Mouse (Mus musculus) heart, postnatal 25 days (tissue): ENCODE results near the gene Paqr4. TPM values are rescaled to one million over a fixed set of nuclear protein-coding genes. Genes with fewer than 3 reads are reported as not detected.

Source experiments
- total RNA-seq, 2 experiments: library from RNA; stranded (reverse); gene quantifications; 2 replicates each; pipeline ENCODE4 v1.2.3; 2021

Gene Paqr4
- total RNA-seq, 2 experiments from 2014 or later: 26.1 to 29.5 TPM

Other genes with a start within 250 kb of the Paqr4 start
- gene Zfp213, start 176.6 kb downstream of the Paqr4 start, total RNA-seq: 1 to 10 TPM; 4.7 to 6.2 TPM
- 1 to 10 TPM; 3.4 to 4.8 TPM for gene Zfp13, start 141.4 kb downstream of the Paqr4 start, total RNA-seq
- gene Zscan10, start 140.0 kb downstream of the Paqr4 start, total RNA-seq: not detected
- under 1 TPM; 0.06 to 0.08 TPM for gene Mmp25, start 95.6 kb downstream of the Paqr4 start, total RNA-seq
- not detected for gene Bicdl2, start 80.4 kb downstream of the Paqr4 start, total RNA-seq
- gene Hcfc1r1, start 67.3 kb downstream of the Paqr4 start, total RNA-seq: 100 to 1,000 TPM; 193 to 207 TPM
- gene Thoc6, start 67.0 kb downstream of the Paqr4 start, total RNA-seq: 10 to 100 TPM; 12.2 to 12.3 TPM
- gene Tnfrsf12a, start 63.4 kb downstream of the Paqr4 start, total RNA-seq: 100 to 1,000 TPM in 1 of 2 experiments, 10 to 100 TPM in 1; 79.9 to 111 TPM
- not detected for gene Cldn6, start 61.6 kb downstream of the Paqr4 start, total RNA-seq
- gene Cldn9, start 56.8 kb downstream of the Paqr4 start, total RNA-seq: not detected
- not detected for gene 1520401A03Rik, start 18.1 kb downstream of the Paqr4 start, total RNA-seq
- gene Pkmyt1, start 14.5 kb downstream of the Paqr4 start, total RNA-seq: 1 to 10 TPM; 1.4 to 1.5 TPM
- gene Kremen2, start 5.0 kb upstream of the Paqr4 start, total RNA-seq: not detected
- gene Flywch1, start 30.7 kb upstream of the Paqr4 start, total RNA-seq: 10 to 100 TPM; 29.7 to 33.2 TPM
- 1 to 10 TPM in 1 of 2 experiments, under 1 TPM in 1; 0.88 to 1.6 TPM for gene Flywch2, start 45.2 kb upstream of the Paqr4 start, total RNA-seq
- 100 to 1,000 TPM; 157 to 162 TPM for gene Srrm2, start 49.7 kb upstream of the Paqr4 start, total RNA-seq
- gene Elob, start 88.3 kb upstream of the Paqr4 start, total RNA-seq: 100 to 1,000 TPM; 353 to 372 TPM
- gene Prss33, start 95.2 kb upstream of the Paqr4 start, total RNA-seq: not detected
- not detected for gene Prss32, start 103.0 kb upstream of the Paqr4 start, total RNA-seq
- gene Prss41, start 103.3 kb upstream of the Paqr4 start, total RNA-seq: not detected
- gene Prss21, start 127.2 kb upstream of the Paqr4 start, total RNA-seq: not detected
- gene Dcpp1, start 140.0 kb upstream of the Paqr4 start, total RNA-seq: not detected
- not detected for gene Dcpp2, start 140.0 kb upstream of the Paqr4 start, total RNA-seq
- not detected for gene Dcpp3, start 176.6 kb upstream of the Paqr4 start, total RNA-seq
- not detected for gene Sbp, start 200.8 kb upstream of the Paqr4 start, total RNA-seq
- not detected for gene Sbpl, start 214.4 kb upstream of the Paqr4 start, total RNA-seq
- gene Prss30, start 239.7 kb upstream of the Paqr4 start, total RNA-seq: not detected